Mouse (Mus musculus): Measurements from ENCODE around the gene 3110001I22Rik. TPM values are rescaled to one million over a fixed set of nuclear protein-coding genes. Genes with fewer than 3 reads are reported as not detected.
A peak's percentile ranks its signal among the peaks of the same experiment; 100 is the strongest.

3110001I22Rik gene
- total RNA-seq, 1 experiment from 2014 or later = 18.5 TPM

GRCm38 (mm10) chr16:13714910-13715309, 43.2 kb downstream of the 3110001I22Rik start:
- no peak for ATAC-seq (replicated peaks; ENCODE audit: low read depth, poor library complexity, severe bottlenecking)

DNA sequence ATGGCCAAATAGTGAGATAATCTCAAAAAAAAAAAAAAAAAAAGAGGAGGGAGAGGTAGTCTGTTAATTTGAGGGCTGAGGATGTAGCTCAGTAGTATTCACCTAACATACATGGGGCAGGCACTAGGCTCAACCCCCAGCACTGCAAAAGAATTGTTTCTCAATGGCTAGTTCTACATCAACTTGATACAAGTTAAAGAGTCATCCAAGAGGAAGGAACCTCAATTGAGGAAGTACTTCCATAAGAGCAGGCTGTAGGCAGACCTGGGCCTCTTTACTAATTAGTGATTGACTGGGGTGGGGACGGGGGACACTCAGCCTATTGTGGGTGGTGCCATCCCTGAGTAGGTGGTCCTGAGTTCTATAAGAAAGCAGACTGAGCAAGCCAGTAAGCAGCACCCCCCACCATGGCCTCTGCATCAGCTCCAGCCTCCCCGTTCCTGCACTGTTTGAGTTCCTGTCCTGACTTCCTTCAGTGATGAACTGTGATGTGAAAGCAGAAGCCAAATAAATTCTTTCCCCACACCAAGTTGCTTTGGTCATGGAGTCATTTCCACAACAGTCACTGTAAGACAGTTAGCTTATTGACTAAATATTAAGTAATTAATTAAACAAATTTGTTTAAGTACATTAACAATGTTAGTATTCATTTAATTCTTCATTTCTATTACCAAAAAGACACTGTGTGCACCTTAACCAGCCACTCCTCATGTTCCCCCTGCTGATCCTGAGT, 45.3 kb downstream of the 3110001I22Rik start:
- peak; percentile 65 for ATAC-seq (replicated peaks; ENCODE audit: low read depth, poor library complexity, severe bottlenecking)

DNA sequence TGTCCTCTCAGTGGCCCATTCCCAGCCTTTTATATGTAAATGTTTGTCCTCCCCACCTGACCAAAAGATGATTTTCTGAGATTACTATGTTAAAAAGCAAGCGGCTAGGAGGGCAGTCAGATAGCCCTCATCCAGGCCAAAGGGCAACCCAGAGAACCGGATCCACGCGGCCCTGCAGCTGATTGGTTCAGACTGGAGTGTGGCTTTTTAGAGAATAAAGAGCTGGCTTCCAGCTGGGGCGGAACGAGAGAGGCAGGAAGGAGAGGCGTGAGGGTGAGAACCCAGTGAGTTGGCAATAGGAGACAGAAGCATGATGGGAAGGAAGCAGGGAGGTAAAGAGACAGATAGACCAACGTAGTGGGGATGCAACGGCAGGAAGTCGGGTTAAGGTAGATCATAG, 51.2 kb downstream of the 3110001I22Rik start:
- no peak for ATAC-seq (replicated peaks; ENCODE audit: low read depth, poor library complexity, severe bottlenecking)

GRCm38 (mm10) chr16:13727811-13728335, 56.1 kb downstream of the 3110001I22Rik start:
- no peak for ATAC-seq (replicated peaks; ENCODE audit: low read depth, poor library complexity, severe bottlenecking)

Other genes starting within 250 kb of the 3110001I22Rik start
- gene Parn, start 3.8 kb upstream of the 3110001I22Rik start, total RNA-seq (2017) = 57.2 and 72.2 TPM in 2 replicates
- gene Bfar, start 71 bp upstream of the 3110001I22Rik start, total RNA-seq (2017) = 42.0 and 55.5 TPM in 2 replicates
- gene Pla2g10, start 59.1 kb downstream of the 3110001I22Rik start, total RNA-seq (2017) = not detected in 2 replicates
- 52.6 and 58.4 TPM in 2 replicates for gene Rrn3, start 108.8 kb downstream of the 3110001I22Rik start, total RNA-seq (2017)
- 53.0 and 76.2 TPM in 2 replicates for gene Ntan1, start 146.9 kb downstream of the 3110001I22Rik start, total RNA-seq (2017)
- 74.9 and 85.5 TPM in 2 replicates for gene Pdxdc1, start 231.2 kb downstream of the 3110001I22Rik start, total RNA-seq (2017)
- gene Mpv17l, start 231.2 kb downstream of the 3110001I22Rik start, total RNA-seq (2017) = 0.78 and 0.87 TPM in 2 replicates

All from common myeloid progenitor, adult 5-6 weeks (primary cell).